Mouse (Mus musculus): ENCODE results near the gene Dnah6.

The Dnah6 gene

GRCm38 (mm10) chr6:73227376-73228158, 6.1 kb upstream of the Dnah6 start:
- peak; percentile 29 for DNase-seq

GRCm38 (mm10) chr6:73222841-73223526, 1.5 kb upstream of the Dnah6 start:
- DNase-seq: no peak

GRCm38 (mm10) chr6:73221958-73222735, 696 bp upstream of the Dnah6 start:
- no peak for DNase-seq

GRCm38 (mm10) chr6:73211602-73212001, 9.8 kb downstream of the Dnah6 start:
- DNase-seq: no peak

- DNase-seq: no peak
Measured at GRCm38 (mm10) chr6:73211036-73211435, 10.4 kb downstream of the Dnah6 start.

GRCm38 (mm10) chr6:73210445-73210972, 10.9 kb downstream of the Dnah6 start:
- DNase-seq: peak; percentile 63

GRCm38 (mm10) chr6:73209598-73209997, 11.9 kb downstream of the Dnah6 start:
- DNase-seq: no peak

GRCm38 (mm10) chr6:73204937-73205336, 16.5 kb downstream of the Dnah6 start:
- DNase-seq: peak; percentile 27

GRCm38 (mm10) chr6:73203724-73204123, 17.7 kb downstream of the Dnah6 start:
- no peak for DNase-seq

GRCm38 (mm10) chr6:73195291-73195690, 26.2 kb downstream of the Dnah6 start:
- no peak for DNase-seq

- DNase-seq: no peak
Measured at GRCm38 (mm10) chr6:73190756-73191155, 30.7 kb downstream of the Dnah6 start.

- no peak for DNase-seq
Measured at GRCm38 (mm10) chr6:73184276-73184675, 37.2 kb downstream of the Dnah6 start.

- no peak for DNase-seq
Measured at GRCm38 (mm10) chr6:73182987-73183386, 38.5 kb downstream of the Dnah6 start.

GRCm38 (mm10) chr6:73182410-73182809, 39.0 kb downstream of the Dnah6 start:
- DNase-seq: no peak

- DNase-seq: no peak
Measured at GRCm38 (mm10) chr6:73182006-73182405, 39.4 kb downstream of the Dnah6 start.

GRCm38 (mm10) chr6:73175156-73175555, 46.3 kb downstream of the Dnah6 start:
- DNase-seq: no peak

- DNase-seq: no peak
Measured at GRCm38 (mm10) chr6:73167230-73167629, 54.2 kb downstream of the Dnah6 start.

GRCm38 (mm10) chr6:73162958-73163357, 58.5 kb downstream of the Dnah6 start:
- DNase-seq: no peak

GRCm38 (mm10) chr6:73161338-73161737, 60.1 kb downstream of the Dnah6 start:
- DNase-seq: no peak

GRCm38 (mm10) chr6:73155455-73155854, 66.0 kb downstream of the Dnah6 start:
- DNase-seq: no peak

- DNase-seq: peak; percentile 82
Measured at GRCm38 (mm10) chr6:73153675-73154074, 67.8 kb downstream of the Dnah6 start.

- DNase-seq: no peak
Measured at GRCm38 (mm10) chr6:73143403-73143802, 78.0 kb downstream of the Dnah6 start.

GRCm38 (mm10) chr6:73142776-73143175, 78.7 kb downstream of the Dnah6 start:
- no peak for DNase-seq

Measured in thymus, postnatal 14 days (tissue).